Mouse (Mus musculus) CH12.LX (cell line): ENCODE data around the gene Pxdc1.

Experiments
- CTCF ChIP-seq, 2 experiments: IDR thresholded peaks in 1 of 2; conservative IDR thresholded peaks in 1 of 2; 2 replicates each; pipeline ENCODE4 v1.5.1; 2011 to 2012; ENCODE audit warnings: low read depth in 2 of 2, low read length in 2 of 2, improper control_type of control experiment in 1 of 2, inconsistent platforms in 1 of 2, mild to moderate bottlenecking in 1 of 2, moderate library complexity in 1 of 2
- MAFK ChIP-seq: IDR thresholded peaks from 2 replicates; pipeline ENCODE4 v1.6.1; 2011; ENCODE audit warnings: low read length, improper control_type of control experiment; ENCODE audit not compliant: insufficient replicate concordance
- NELFE ChIP-seq: IDR thresholded peaks from 2 replicates; pipeline ENCODE4 v1.6.1; 2011; ENCODE audit warnings: low read depth, low read length, improper control_type of control experiment
- POLR2A ChIP-seq: IDR thresholded peaks from 2 replicates; pipeline ENCODE4 v1.6.1; 2011; ENCODE audit warnings: low read depth, mild to moderate bottlenecking, improper control_type of control experiment, low read length

- TF ChIP-seq POLR2A (no peak), MAFK (0 out of 2 replicates have a peak, but pooled peaks have one; percentile 18), CTCF (conservative IDR thresholded peaks at IDR 0.05 in 1 of 2, IDR thresholded peaks at IDR 0.05 in 1 of 2; ENCODE audit: low read depth in 2 of 2, low read length in 2 of 2) (no peak), NELFE (no peak)
These were observed 30.6 kb upstream of the Pxdc1 start for GRCm38 (mm10) chr13:34683762-34684488.
